Mouse (Mus musculus) liver, postnatal 0 days (tissue): ENCODE measurements around the gene Cnnm3. TPM values are rescaled to one million over a fixed set of nuclear protein-coding genes. Genes with fewer than 3 reads are reported as not detected.

Source experiments
- ATAC-seq: fragments of 200-750 bp; cut with Nextera tagmentation; 2 replicates; pipeline ENCODE4 v1.8.0; 2017; ENCODE audit warnings: mild to moderate bottlenecking, moderate library complexity
- DNase-seq: peaks from one replicate; pipeline ENCODE4 v3.0.0-alpha.2; 2016
- H3K27ac ChIP-seq: fragments of 300-500 bp; sonication (generic); 2 replicates; pipeline ENCODE4 v1.5.1; 2014; ENCODE audit warnings: antibody characterized with exemption, moderate library complexity, mild to moderate bottlenecking, low read depth
- H3K27me3 ChIP-seq: fragments of 300-500 bp; sonication (generic); 2 replicates; pipeline ENCODE4 v1.6.1; 2014; ENCODE audit warnings: low read length, control low read depth, mixed read lengths; ENCODE audit not compliant: insufficient read depth
- H3K36me3 ChIP-seq: fragments of 300-500 bp; sonication (generic); replicated peaks from 2 replicates; pipeline ENCODE4 v1.6.1; 2014; ENCODE audit warnings: mild to moderate bottlenecking, control low read depth, low read length, moderate library complexity, mixed read lengths; ENCODE audit not compliant: insufficient read depth
- H3K4me1 ChIP-seq: fragments of 300-500 bp; sonication (generic); 2 replicates; pipeline ENCODE4 v1.6.1; 2014; ENCODE audit warnings: antibody characterized with exemption, mild to moderate bottlenecking, control low read depth; ENCODE audit not compliant: insufficient read depth
- H3K4me2 ChIP-seq: fragments of 300-500 bp; sonication (generic); 2 replicates; pipeline ENCODE4 v1.6.1; 2014; ENCODE audit warnings: low read depth, mild to moderate bottlenecking, low read length, moderate library complexity, mixed read lengths
- H3K4me3 ChIP-seq: fragments of 300-500 bp; sonication (generic); 2 replicates; pipeline ENCODE4 v1.5.1; 2014; ENCODE audit warnings: low read depth, low read length
- H3K9ac ChIP-seq: fragments of 300-500 bp; sonication (generic); replicated peaks from 2 replicates; pipeline ENCODE4 v1.6.1; 2014; ENCODE audit warnings: mild to moderate bottlenecking, moderate library complexity
- H3K9me3 ChIP-seq: fragments of 300-500 bp; sonication (generic); 2 replicates; pipeline ENCODE4 v1.6.1; 2016; ENCODE audit warnings: mild to moderate bottlenecking, control low read depth, low read length, mixed read lengths
- CTCF ChIP-seq: sonication (generic); IDR thresholded peaks from 2 replicates; pipeline ENCODE4 v1.5.1; 2016; ENCODE audit warnings: antibody characterized with exemption, low read depth
- EP300 ChIP-seq: IDR thresholded peaks from 2 replicates; pipeline ENCODE4 v1.6.1; 2016; ENCODE audit warnings: antibody characterized with exemption, low read depth, mild to moderate bottlenecking
- WGBS: fragments of 180-500 bp; shearing (Covaris S2); extraction: QIAGEN DNeasy Blood & Tissue Kit; methylation state at CpG from one replicate; pipeline ENCODE4 v1.1.7; 2014; ENCODE audit not compliant: insufficient replicate concordance; 5-methylcytosine and 5-hydroxymethylcytosine counted together
- polyA plus RNA-seq: library from polyadenylated mRNA; unstranded; fragments of >200 nt; fragmentation: Nextera tagmentation; extraction: Ambion mirVana; gene quantifications from 2 replicates; pipeline ENCODE4 v1.2.1, GENCODE M21; 2015

Gene Cnnm3
- polyA plus RNA-seq, 1 experiment from 2014 or later = 0.92 TPM

DNA sequence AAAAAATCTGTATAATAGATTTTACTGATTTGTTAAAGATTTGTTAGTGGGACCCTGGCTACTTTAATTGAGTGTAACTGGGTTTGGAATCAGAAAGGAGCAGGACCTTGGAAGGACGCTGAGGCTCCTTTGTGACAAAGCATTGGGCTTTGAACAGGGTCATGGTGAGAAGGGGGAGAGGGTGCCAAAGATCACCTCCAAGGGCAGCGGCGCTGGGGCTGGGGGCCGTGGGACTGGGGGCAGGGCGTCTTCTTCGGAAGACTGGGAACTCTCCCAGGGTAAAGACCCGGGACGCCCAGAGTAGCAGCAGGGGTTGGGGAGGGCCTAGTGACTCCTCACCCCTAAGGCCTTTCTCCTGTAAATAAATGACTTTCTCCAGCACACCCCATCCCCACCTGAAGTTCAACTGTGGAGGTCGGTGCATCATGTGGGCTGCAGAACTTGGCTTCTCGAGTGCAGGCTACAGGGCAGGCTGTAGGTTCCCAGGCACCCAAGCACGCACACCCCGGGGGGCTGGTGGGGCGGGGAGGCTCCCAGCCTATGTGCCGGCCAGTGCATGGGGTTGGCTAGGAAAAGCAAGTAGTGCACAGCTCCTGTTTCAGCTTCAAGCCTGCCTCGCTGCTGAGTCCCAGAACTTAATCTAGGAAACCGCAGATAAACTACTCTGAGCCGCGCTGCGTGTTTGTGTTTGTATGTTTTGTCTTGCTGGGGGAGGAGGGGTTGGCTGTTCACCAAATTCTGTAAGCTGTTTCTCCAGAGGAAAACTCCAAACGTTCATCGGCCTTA lies 56.3 kb downstream of the Cnnm3 start:
- Histone ChIP-seq H3K9ac (no peak overlapping the region), H3K4me3 (no peak overlapping the region), H3K9me3 (no peaks in the 10 kb centered on the region), H3K36me3 (no peaks in the 10 kb centered on the region), H3K27ac (no peak overlapping the region; the same call in 1 of the 2 replicates), H3K4me1 (peaks cover 13% of the 10 kb centered on the region; the same call in 1 of the 2 replicates), H3K27me3 (no peaks in the 10 kb centered on the region), H3K4me2 (no peak overlapping the region; the same call in 1 of the 2 replicates)
- 61% methylated on average over 21 of the region's 21 CpGs for WGBS
- TF ChIP-seq EP300 (no peak), CTCF (no peak)
- DNase-seq (no peak), ATAC-seq (no peak)

DNA sequence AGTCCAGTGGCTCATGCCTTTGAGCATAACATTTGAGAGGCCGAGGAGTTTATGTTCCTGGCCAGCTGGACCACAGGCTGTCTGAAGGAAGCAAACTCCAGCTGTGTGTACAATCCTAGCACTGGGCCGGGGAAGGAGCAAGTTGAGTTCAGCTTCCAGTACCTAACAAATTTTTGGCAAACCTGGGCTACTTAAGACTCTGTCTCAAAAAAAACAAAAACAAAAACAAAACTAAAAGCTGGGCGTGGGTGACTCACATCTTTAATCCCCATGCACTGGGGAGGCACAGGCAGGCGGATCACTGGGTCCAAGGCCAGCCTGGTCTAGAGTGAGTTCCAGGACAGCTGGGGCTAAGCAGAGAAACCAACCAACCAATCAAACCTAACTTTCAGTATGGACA lies 57.1 kb downstream of the Cnnm3 start:
- ATAC-seq = no peak
- DNase-seq = no peak
- 64% methylated on average over 4 of the region's 4 CpGs for WGBS

DNA sequence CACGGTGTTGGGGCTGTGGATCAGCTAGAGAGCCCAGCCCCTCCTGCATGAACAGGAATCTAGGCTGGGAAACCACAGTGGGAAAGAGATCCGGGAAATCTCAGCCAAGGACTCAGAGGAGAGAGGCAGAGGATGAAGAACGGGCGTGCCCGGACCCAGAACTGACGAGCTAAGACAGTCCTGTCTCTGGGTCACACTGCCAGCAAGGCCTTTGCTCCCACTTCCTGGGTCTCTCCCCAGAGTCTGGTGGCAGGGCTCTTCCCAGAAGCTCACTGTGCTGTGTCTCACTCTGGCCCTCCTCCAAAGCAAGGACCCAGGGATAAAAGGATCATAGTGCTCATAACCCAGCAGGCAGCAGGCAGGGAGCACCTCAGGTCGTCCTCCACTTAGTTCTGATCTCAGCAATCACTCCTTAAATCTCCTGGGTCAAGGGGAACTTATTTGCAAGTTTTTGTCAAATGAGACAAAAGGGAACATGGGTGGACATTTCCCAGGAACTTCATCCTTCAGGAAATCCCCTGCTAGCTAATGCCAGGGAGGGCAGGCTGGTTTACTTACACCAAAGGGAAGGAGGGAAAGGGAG lies 58.1 kb downstream of the Cnnm3 start:
- Histone ChIP-seq H3K36me3 (no peaks in the 10 kb centered on the region), H3K27me3 (no peaks in the 10 kb centered on the region), H3K9ac (no peak overlapping the region), H3K4me3 (no peak overlapping the region), H3K9me3 (no peaks in the 10 kb centered on the region), H3K27ac (peak overlapping the region; percentile 55; the same call in 1 of the 2 replicates), H3K4me2 (no peak overlapping the region), H3K4me1 (peaks cover 9% of the 10 kb centered on the region; the same call in 1 of the 2 replicates)
- WGBS = 38% methylated on average over 7 of the region's 7 CpGs
- DNase-seq (no peak), ATAC-seq (no peak)
- TF ChIP-seq EP300 (no peak), CTCF (no peak)

More for the DNA sequence above, 57.1 kb downstream of the Cnnm3 start:
- H3K4me1 ChIP-seq = peaks cover 9% of the 10 kb centered on the region; the same call in 1 of the 2 replicates
- H3K9ac ChIP-seq = no peak overlapping the region
- H3K4me3 ChIP-seq = no peak overlapping the region
- H3K27ac ChIP-seq = peak overlapping the region; percentile 55; the same call in 1 of the 2 replicates
- TF ChIP-seq EP300 = no peak
- TF ChIP-seq CTCF = no peak
- H3K9me3 ChIP-seq = no peaks in the 10 kb centered on the region
- H3K27me3 ChIP-seq = no peaks in the 10 kb centered on the region
- H3K4me2 ChIP-seq = no peak overlapping the region
- no peaks in the 10 kb centered on the region for H3K36me3 ChIP-seq

DNA sequence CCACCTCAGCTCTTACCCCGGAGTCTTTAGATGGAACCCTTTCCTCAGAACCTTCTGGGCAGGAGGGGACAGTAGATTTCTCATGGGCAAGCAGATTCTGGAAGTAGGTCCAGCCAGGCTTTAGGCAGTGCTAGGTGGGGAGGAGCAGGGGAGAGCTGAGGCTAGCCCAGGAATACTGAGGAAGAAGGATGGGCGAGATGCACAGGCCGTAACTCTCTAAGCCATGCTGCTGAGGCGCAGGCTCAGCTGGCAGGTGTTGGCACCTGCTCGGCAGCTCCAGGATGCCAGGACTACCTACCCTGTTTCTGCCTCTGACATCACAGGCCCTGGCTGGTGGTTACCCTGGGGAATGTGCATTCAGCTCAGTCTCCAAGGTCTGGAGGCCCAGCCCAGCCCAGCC lies 58.7 kb downstream of the Cnnm3 start:
- DNase-seq (no peak), ATAC-seq (no peak)
- peak overlapping the region; percentile 55; the same call in 1 of the 2 replicates for H3K27ac ChIP-seq
- H3K4me2 ChIP-seq = no peak overlapping the region
- TF ChIP-seq CTCF = no peak
- no peak for TF ChIP-seq EP300
- WGBS = 82% methylated on average over 5 of the region's 5 CpGs
- no peak overlapping the region for H3K4me3 ChIP-seq
- no peak overlapping the region for H3K9ac ChIP-seq
- peaks cover 10% of the 10 kb centered on the region; the same call in 1 of the 2 replicates for H3K4me1 ChIP-seq
- no peaks in the 10 kb centered on the region for H3K27me3 ChIP-seq
- H3K36me3 ChIP-seq = no peaks in the 10 kb centered on the region
- H3K9me3 ChIP-seq = no peaks in the 10 kb centered on the region

DNA sequence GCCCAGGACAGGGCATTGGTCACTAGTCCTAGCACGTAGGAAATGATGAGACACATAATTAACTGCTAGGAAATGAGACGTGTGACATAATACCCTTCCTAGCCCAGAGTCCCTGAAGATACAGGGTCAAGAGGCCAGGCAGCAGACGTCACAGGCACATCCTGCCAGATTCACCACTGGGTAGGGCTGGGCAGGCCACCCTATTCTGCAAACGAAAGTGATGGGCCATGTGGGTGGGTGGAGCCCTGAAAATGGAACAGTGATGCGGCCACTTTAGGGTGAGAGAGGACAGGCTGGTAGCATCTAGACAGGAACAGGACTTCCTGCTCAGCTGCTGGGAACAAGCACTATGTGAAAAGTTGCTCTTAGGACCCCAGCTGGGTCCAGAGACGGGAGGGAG lies 60.0 kb downstream of the Cnnm3 start:
- Histone ChIP-seq H3K27ac (peak overlapping the region; percentile 74; the same call in 1 of the 2 replicates), H3K4me1 (peaks cover 18% of the 10 kb centered on the region)

DNA sequence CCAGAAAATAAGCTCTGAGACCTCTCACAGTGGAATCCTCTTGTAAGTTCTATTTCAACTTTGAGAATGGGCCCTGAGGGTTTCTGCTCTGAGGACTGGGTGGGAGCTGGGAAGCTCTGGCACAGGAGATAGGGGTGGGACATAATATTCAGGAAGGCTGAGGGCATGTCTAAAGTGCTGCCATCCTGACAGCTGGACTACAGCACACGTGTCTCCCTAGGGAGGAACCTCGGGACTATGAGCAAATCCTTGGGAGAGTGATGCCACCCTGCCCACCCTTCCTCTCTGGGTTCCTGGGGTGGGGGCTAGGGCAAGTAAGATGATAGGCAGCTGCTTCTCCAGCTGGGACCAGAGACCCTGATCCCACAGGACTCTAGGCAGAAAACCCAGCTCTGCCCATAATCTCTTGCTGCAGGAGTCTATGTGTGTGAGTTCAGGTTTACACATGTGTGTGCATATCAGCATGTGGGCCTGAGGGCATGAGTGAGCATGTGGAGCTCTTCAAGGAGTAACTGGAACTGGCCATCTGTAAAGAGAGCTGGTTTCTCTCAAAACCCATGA lies 60.6 kb downstream of the Cnnm3 start:
- ATAC-seq = peak; percentile 2; the same call in 1 of the 2 replicates
- H3K36me3 ChIP-seq = no peaks in the 10 kb centered on the region
- peak overlapping the region; percentile 74; the same call in 1 of the 2 replicates for H3K27ac ChIP-seq

More for the DNA sequence above, 60.0 kb downstream of the Cnnm3 start:
- DNase-seq (peak; percentile 64), ATAC-seq (peak; percentile 78)
- Histone ChIP-seq H3K27me3 (no peaks in the 10 kb centered on the region), H3K4me3 (no peak overlapping the region), H3K9ac (no peak overlapping the region), H3K36me3 (no peaks in the 10 kb centered on the region), H3K9me3 (no peaks in the 10 kb centered on the region), H3K4me2 (no peak overlapping the region)
- TF ChIP-seq CTCF (no peak), EP300 (peak; percentile 63)
- WGBS = 25% methylated on average over 6 of the region's 6 CpGs

More for the DNA sequence above, 60.6 kb downstream of the Cnnm3 start:
- TF ChIP-seq EP300 (no peak), CTCF (no peak)
- H3K4me2 ChIP-seq = no peak overlapping the region
- WGBS = 73% methylated on average over 2 of the region's 2 CpGs
- H3K4me1 ChIP-seq = peaks cover 18% of the 10 kb centered on the region
- no peak overlapping the region for H3K9ac ChIP-seq
- H3K9me3 ChIP-seq = no peaks in the 10 kb centered on the region
- H3K4me3 ChIP-seq = no peak overlapping the region
- DNase-seq = no peak
- H3K27me3 ChIP-seq = no peaks in the 10 kb centered on the region
